Mouse (Mus musculus): ENCODE data around the gene Cep41.

Cep41 gene

DNA sequence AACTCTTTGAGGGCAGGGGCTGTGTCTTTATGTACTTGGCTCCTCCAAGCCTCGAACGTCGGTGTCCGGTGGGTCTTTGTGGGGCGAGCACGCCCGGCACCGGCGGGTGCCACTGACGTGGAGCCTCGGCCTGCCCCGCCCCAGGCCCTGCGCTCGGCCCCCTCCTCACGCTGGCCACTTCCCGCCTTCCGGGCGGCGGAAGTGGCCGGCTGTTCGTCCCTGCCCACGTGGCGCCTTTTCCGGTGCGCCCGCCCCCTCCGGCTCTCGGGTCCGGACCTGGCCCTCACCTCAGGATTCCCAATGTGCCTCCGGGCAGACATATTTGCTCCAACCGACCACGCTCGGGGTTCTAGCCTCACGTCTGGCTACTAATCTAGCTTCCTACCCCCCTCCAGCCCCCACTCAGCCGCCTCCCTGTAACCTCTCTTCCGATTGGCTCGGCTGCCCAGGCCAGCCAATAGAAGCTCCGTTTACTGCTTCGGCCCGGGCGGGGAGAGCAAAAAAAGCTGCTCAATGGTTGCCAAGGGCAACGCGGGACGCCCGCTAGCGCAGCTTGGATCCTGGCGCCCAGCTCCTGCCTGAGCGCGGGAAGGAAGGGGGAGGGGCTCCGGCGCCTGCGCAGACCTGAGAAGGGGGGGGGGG, at the start of gene Cep41:
Cep41 (minus strand) TSS at position 400 of the 642 bp plus-strand sequence.
- peak; percentile 98 to 99 for DNase-seq (ENCODE audit: low spot score in 2 of 2)

DNA sequence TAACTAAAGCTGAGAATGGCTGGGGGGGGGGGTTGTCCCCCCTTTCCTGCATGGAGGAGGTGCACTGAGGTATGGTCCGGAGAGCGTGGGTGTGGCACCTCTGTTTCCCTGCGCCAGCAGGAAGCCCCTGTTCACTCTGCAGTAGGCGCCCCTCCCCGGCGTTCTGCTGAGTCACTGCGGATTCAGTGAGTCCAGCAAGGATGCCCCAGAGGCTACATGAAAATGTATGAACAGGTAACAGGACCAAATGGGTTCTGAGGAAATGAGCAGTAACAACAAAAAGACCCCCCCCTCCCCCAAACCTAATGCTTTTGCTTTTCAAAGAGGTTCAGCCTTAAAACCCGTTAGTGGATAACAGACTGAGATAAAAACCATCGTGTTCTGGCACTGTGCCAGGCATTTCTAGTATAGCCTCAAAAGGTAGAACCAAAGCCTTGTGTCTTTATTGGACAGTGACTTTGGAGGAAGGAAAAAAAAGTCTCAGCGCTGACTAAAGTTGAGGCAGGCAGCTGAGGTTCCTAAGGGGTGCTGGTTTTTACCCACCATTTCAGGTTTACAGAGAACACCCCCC, 45.7 kb upstream of the Cep41 start:
- DNase-seq (ENCODE audit: low spot score in 2 of 2): peak; percentile 51 to 65

- DNase-seq (ENCODE audit: low spot score in 2 of 2): no peak
These were observed 45.0 kb upstream of the Cep41 start for GRCm38 (mm10) chr6:30738464-30739006.

- DNase-seq (ENCODE audit: low spot score in 2 of 2): peak; percentile 87 to 89
These were observed 44.3 kb upstream of the Cep41 start for GRCm38 (mm10) chr6:30737548-30738463.

DNA sequence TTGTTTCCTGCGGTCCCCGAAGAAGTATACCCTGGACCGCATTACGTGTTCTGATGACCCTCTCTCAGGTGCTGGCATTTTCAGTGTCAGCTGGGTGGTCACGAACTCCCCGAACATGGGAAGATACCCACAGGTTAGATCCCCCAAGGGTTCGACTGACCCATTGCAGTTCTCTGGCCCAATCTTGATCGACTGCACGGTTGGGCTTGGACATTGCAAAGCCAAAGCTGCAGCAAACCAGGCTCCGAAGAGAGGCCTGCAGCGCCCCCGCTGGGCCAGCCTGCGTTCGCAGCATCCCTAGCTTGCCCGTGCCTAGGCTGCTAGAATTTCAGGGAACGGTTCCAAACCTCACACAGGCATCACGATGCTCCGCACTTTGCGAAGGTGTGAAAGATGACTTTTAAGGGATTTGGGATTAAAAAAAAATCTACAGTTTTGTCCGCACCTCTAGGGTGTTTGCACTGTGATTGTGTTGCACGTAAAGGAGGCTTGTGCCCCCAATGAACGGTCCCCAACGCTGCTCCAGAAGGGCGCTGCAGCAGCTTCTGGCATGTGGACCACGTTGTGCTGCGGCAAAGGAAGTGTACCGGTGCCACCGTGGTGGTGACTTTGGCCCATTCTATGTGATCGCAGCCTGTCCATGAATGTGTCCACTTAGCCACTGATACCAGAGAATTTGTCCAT, 43.5 kb upstream of the Cep41 start:
- peak; percentile 84 to 86 for DNase-seq (ENCODE audit: low spot score in 2 of 2)

DNA sequence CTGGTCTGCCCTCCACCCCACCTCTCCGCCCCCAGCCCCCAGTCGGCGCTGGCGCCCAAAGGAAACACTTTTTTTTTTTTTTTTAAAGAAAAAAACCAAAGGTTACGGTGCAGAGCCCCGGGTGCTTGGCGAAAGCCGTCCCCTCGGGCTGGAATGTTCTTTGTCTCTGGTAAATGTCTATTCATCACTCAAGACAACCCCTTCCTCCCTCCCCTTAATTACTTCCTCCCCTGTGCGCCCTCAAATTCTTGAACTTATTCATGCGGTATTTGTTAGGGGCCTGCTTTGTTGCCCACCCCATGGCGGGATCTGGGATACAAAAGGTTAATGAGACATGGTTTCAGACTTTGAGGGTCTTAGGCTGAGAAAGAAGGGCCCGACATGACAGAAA, 42.8 kb upstream of the Cep41 start:
- DNase-seq (ENCODE audit: low spot score in 2 of 2): no peak

- no peak for DNase-seq (ENCODE audit: low spot score in 2 of 2)
These were observed 42.3 kb upstream of the Cep41 start for GRCm38 (mm10) chr6:30735728-30736371.

DNA sequence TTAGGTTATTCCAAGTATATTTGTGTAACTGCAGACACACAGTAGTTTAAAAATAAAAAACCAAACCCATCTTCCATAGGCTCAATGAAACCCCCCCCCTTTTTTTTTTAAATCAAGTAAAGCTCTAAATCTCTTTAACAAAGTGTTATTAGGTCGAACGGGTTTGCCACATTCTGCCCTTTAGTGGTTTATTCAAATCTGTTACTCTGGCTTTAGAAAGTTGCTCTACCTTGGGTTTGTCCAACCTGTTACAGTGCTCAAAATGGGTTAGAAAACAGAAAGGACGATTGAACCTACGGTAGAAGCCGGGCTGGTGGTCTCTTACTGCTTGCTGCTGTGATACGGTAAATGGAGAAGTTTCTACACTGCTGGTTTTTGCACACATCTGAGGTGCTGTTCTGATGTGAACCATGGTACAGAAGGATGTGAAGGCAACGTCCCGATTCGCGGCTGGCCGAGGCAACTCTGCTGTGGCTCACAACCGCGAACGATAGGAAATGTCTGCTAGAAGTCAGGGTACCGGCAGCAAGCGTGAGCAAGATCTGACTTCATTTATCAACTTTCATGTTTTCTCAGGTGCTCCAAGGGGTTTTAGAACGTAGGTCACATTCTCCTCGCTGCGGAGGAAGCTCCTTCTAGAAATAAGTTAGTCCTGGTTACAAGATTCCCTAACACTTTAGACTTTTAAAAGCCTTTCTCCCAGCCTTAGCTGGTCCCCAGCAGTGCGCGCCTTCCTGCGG, 41.6 kb upstream of the Cep41 start:
- no peak for DNase-seq (ENCODE audit: low spot score in 2 of 2)

GRCm38 (mm10) chr6:30734465-30734864, 40.9 kb upstream of the Cep41 start:
- DNase-seq (ENCODE audit: low spot score in 2 of 2): no peak

DNA sequence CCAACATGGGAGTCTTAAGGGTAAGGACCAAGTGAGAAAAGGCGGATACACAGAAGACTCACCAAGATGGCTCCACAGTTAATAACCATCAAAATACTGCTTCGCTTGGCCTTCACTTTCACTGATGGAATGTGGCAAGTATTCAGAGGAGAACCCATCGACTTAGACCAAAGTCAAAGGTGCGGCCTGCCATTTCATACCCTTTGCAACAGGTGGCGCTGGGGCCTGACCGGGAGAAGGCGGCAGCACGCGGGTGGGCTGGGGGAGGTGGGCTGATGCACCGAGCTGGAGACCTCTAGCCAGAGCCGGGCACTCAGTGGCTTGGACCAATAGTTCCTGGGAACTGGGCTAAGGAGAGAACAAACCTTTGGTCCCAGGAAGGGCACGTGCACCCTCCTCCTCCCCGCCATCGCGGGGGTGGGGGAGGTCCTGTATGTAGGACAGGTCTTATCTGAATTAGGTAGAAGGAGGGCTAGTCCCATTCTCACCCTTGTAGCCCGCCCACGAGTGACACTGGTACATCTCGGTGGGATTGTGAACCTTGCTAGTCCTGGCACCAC, 39.1 kb upstream of the Cep41 start:
- no peak for DNase-seq (ENCODE audit: low spot score in 2 of 2)

GRCm38 (mm10) chr6:30730301-30730971, 36.9 kb upstream of the Cep41 start:
- DNase-seq (ENCODE audit: low spot score in 2 of 2): no peak

DNA sequence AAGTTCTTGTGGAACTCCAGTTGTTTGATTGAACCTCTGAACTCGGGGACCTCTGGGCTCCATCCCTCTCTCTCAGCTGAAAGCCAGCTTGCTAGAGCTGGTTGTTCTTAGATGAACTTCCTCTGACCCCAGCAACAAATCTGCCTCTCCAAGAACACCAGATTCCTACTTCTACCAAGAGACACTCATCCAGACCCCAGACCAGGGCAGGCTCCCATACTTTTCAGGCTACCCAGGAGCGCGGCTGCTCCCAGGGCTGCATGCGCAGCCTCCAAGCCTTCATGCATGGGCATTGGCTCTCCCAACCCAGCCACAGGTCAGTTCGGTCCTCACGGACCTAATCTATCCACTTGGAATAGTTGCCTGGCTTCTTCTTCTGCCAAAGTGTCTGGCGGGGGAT, 29.8 kb upstream of the Cep41 start, which contains the start of gene Mest:
Mest (plus strand) TSS at position 217 of the 400 bp plus-strand sequence.
- no peak for DNase-seq (ENCODE audit: low spot score in 2 of 2)

DNA sequence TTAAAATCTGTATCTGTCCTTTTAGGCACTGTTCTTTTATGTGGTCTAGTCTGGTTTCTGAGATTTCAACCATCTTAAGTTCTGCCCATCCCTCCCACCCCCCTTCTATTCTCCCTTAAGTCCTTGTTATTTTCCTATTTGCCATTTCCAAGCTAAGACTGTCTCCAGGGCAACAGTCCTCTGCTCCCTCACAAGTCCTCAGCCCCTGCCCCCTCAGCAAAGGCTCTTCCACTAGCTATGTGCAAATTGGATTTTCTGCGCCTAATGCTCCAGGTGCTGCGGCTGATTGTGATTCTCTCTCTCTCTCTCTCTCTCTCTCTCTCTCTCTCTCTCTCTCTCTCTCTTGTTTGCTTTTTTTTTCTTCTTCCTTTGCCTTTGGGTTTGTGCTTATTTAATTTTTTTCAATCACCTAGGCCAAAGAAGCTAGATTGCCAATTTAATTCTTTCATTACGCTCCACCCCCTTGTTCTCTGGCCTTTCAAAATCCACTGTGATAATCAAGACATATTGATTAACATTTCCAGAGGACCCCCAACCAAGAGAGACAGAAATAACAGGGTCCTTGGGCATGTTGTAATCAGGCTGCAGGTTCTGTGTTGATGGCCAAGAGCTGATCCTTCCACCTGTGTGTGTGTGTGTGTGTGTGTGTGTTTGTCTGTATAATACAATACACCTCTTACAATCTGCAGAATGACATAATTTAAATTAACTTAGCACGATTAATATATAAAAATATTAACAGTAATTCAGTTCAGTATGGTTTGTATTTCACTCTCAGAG, 29.0 kb upstream of the Cep41 start:
- no peak for DNase-seq (ENCODE audit: low spot score in 2 of 2)

- peak in 1 of 2 experiments; percentile 41 for DNase-seq (ENCODE audit: low spot score in 2 of 2)
These were observed 23.2 kb upstream of the Cep41 start for GRCm38 (mm10) chr6:30716796-30717195.

DNA sequence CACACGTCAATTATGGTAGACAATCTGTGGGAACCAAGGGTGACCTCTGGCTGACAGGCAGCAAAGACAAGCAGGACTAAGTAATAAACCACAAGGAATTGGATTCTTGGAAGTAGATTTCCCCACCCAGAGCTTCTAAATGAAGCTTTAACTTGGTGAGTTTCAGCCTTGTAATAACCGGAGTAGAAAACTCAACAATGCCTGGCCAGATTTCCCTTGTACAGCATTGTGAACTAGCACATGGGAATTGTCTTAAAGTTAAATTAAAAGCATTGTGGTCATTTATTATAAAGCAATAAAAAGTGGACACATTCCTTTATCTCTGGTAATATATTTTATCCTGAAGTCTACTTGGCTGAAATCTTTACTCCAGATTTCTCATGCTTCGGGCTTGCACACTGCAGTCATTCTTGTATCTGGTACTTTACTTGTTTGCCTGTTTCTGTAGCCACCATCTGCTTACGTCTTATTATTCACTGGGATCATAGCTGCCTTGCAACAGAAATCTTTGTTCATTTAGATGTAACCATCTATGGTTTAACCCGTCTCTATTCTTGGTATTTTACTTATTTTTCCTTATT, 21.4 kb upstream of the Cep41 start:
- DNase-seq (ENCODE audit: low spot score in 2 of 2): no peak

DNA sequence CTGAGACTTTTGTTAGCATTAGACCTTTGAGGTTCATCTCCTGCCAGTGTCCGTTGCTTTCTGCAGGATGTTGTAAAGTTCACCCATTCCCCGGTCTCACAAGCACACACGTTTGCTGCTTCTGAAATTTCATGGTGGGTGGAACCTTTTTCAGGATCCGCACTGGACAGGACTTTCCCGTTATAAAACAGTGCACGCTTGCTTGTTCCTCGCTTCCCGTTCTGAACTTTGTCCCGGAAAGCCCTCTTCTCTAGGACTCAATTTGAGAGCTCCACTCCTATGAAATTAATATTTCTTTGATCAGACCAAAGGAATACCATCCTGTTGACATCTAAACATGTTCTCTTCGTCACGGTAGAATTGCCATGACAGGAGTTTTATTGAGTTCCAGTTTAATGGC, 20.3 kb upstream of the Cep41 start:
- no peak for DNase-seq (ENCODE audit: low spot score in 2 of 2)

DNA sequence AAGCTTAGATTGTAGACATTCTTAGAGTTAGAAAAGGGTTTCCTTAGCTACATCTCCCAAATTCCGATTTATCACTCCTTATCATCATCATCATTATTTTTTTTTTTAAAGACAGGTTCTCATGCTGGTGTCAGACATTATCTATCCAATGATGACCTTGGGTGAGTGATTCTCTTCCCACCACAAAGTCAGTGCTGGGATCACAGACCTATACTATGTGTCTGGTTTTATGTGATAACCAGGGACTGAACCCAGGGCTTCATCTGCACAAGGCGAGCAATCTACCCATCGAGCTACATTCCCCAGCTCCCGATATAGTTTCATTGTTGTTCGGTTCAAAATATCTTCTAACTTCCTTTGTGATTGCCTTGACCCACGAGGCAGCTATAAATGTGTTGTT, 19.9 kb upstream of the Cep41 start:
- no peak for DNase-seq (ENCODE audit: low spot score in 2 of 2)

GRCm38 (mm10) chr6:30712484-30712883, 18.9 kb upstream of the Cep41 start:
- DNase-seq (ENCODE audit: low spot score in 2 of 2): no peak

Measured in right cerebral cortex, postnatal 10 days (tissue).